Mouse (Mus musculus) intestine, embryonic 14.5 days (tissue): ENCODE data around the gene Sipa1. TPM values are rescaled to one million over a fixed set of nuclear protein-coding genes. Genes with fewer than 3 reads are reported as not detected.

Experiments
- ATAC-seq: fragments of 200-750 bp; cut with Nextera tagmentation; replicated peaks from 2 replicates; pipeline ENCODE4 v1.8.0; 2017; ENCODE audit warnings: low read depth, moderate number of reproducible peaks, moderate TSS enrichment, moderate library complexity; ENCODE audit not compliant: low FRiP score, low TSS enrichment
- DNase-seq: peaks from one replicate; pipeline ENCODE4 v3.0.0-alpha.2; 2018; ENCODE audit warnings: low spot score
- H3K27ac ChIP-seq: fragments of 300-500 bp; sonication (generic); 2 replicates; pipeline ENCODE4 v1.5.1; 2014; ENCODE audit warnings: low read depth, mild to moderate bottlenecking, control low read depth
- H3K27me3 ChIP-seq: fragments of 300-500 bp; sonication (generic); replicated peaks from 2 replicates; pipeline ENCODE4 v1.6.1; 2014; ENCODE audit warnings: low read length, control low read depth; ENCODE audit not compliant: control insufficient read depth, insufficient read depth
- H3K36me3 ChIP-seq: fragments of 300-500 bp; sonication (generic); 2 replicates; pipeline ENCODE4 v1.6.1; 2014; ENCODE audit warnings: low read length, control low read depth; ENCODE audit not compliant: control insufficient read depth, insufficient read depth
- H3K4me1 ChIP-seq: fragments of 300-500 bp; sonication (generic); replicated peaks from 2 replicates; pipeline ENCODE4 v1.6.1; 2014; ENCODE audit warnings: low read length, control low read depth, mixed read lengths; ENCODE audit not compliant: control insufficient read depth, insufficient read depth
- H3K4me2 ChIP-seq: fragments of 300-500 bp; sonication (generic); 2 replicates; pipeline ENCODE4 v1.6.1; 2014; ENCODE audit warnings: low read length
- H3K4me3 ChIP-seq: fragments of 300-500 bp; sonication (generic); 2 replicates; pipeline ENCODE4 v1.5.1; 2014; ENCODE audit warnings: low read depth, low read length, control low read depth, mixed read lengths
- H3K9ac ChIP-seq: fragments of 300-500 bp; sonication (generic); 2 replicates; pipeline ENCODE4 v1.6.1; 2014; ENCODE audit warnings: mild to moderate bottlenecking, low read length
- H3K9me3 ChIP-seq: fragments of 300-500 bp; sonication (generic); 2 replicates; pipeline ENCODE4 v1.6.1; 2016; ENCODE audit warnings: low read length, control low read depth; ENCODE audit not compliant: control insufficient read depth
- WGBS: fragments of 180-500 bp; shearing (Covaris S2); extraction: QIAGEN DNeasy Blood & Tissue Kit; methylation state at CpG from one replicate; pipeline ENCODE4 v1.1.7; 2014; 5-methylcytosine and 5-hydroxymethylcytosine counted together
- polyA plus RNA-seq: library from polyadenylated mRNA; unstranded; fragments of >200 nt; fragmentation: Nextera tagmentation; extraction: Ambion mirVana; gene quantifications from 2 replicates; pipeline ENCODE4 v1.2.1, GENCODE M21; 2014

Gene Sipa1
- polyA plus RNA-seq, result 18.0 and 21.7 TPM in 2 replicates

DNA sequence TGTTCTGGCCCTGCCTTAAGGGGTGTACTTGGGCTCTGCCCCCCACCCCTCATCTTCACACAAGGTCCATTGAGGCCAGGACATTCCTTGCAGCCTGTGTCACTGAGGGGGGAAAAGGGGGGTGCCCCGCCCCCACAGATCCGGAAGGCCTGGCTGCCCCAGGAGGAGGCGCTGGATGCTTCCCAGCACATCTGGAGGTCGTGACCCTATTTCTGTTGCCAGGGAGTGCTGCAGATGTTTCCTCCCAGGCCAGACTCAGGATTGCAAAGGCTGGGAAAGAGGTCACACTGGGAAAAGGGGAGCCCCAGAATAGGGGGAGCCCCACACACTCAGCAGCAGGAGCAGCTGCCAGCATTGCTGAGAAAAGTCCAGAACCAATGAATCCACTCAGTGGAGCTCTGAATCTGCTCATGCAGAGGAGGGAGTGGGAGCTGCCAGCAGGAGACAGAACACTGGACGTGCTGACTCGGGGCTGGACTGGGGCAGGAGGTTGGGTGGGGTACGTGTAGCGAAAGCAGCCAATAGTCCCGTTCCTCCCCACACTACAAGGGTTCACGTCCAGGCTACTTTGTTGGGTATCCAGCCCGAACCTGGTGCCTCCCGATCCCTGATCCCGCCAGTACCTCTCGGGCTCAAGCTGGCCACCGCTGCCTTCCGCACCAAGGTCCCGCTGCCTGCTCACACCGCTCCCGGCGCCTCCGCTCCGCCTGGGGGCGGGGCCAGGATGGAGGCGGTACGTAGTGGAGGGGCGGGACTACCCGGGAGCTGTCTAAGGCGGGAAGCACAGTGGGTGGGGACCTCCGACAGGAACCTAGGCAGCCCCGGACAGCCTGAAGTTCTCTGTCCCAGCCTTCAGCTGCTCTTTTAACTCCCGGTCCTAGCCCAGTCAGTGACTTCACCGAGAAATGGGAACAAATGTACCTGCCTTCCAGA is at the start of gene Sipa1:
Gene Sipa1 (minus strand): TSS at position 727 of the 933 bp plus-strand sequence.
- Histone ChIP-seq H3K27me3 (no peaks in the 10 kb centered on the region), H3K9ac (peak within 1 kb of the TSS; percentile 46), H3K27ac (peak within 1 kb of the TSS; percentile 76), H3K4me1 (peaks cover 15% of the 10 kb centered on the region), H3K4me3 (peak within 1 kb of the TSS; percentile 56), H3K36me3 (peaks cover 53% of the 10 kb centered on the region), H3K9me3 (no peaks in the 10 kb centered on the region), H3K4me2 (peak within 1 kb of the TSS; percentile 60)
- ATAC-seq, result peak; percentile 91
- DNase-seq, result peak; percentile 95
- 2% methylated on average over 28 of the region's 32 CpGs for WGBS

DNA sequence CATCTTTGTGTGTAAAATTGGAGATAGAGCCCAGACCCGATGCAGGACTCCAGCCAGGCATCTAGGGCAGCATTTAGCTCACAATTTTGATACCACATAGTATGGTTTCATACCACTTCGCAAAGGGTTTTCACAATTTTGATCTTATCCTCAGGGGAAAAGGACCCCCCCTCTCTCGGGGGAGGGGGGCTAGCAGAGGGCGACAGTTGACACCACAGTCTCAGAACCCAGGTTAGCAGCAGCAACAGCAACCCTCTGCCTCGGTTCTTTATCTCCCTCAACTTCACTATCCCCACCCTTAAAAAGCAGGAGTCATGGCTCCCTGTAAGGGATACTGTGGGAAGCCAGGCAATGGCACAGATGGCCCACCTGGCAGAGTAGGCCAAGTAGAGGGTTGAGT is 49.7 kb upstream of the Sipa1 start:
- 81% methylated on average over 5 of the region's 5 CpGs for WGBS
- Histone ChIP-seq H3K4me3 (no peak overlapping the region), H3K27me3 (no peaks in the 10 kb centered on the region), H3K27ac (peak overlapping the region; percentile 36; the same call in 1 of the 2 replicates), H3K9me3 (no peaks in the 10 kb centered on the region), H3K9ac (no peak overlapping the region), H3K4me2 (no peak overlapping the region), H3K4me1 (peaks cover 19% of the 10 kb centered on the region), H3K36me3 (peaks cover 55% of the 10 kb centered on the region)
- DNase-seq, result no peak
- ATAC-seq, result no peak

DNA sequence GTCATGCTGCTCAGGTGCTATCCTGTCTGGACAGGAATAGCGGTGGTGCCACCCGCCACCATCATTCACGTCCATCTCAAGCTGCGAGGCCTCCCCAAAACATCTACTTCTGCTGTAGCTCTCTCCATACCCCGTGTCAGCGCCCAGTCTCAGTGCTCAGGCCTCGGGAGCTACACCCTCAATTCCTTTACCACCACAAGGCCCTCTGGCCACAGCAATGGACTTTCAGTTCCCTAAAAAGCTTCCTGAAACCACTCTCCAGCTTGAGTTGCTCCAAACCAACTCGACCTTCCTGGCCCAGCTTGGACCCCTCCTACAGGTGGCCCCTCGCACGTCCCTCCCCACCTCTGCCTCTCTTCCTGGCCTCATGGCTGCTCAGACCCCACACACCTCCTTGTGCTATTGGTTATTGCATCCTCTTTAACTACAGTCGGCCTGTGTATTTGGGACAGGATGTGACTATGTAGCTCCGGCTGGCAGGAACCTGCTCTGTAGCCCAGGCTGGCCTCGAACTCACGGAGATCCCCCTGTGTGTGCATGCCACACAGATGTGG is 48.5 kb upstream of the Sipa1 start:
- no peak for DNase-seq

DNA sequence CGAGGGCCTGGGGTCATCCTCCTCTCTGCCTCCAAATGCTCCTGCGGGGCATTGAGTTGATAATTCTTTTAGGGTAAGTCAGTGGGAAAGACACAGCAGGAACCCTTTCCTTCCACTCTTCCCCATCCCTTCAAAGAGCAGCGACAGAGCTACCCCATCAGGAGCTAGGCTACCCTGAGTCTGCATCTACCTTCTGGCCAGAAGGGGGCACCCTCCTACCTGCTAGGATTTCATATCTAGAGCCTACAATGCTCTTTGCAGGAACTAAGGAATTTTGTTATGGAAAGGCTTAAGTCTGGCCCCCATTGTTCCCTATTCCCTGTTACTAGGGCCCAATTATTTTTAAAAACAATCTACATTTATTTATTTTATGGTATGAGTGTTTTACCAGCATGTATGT is 47.7 kb upstream of the Sipa1 start:
- no peaks in the 10 kb centered on the region for H3K9me3 ChIP-seq
- H3K4me3 ChIP-seq, result no peak overlapping the region
- H3K4me1 ChIP-seq, result peaks cover 17% of the 10 kb centered on the region
- no peak for ATAC-seq
- 21% methylated on average over 3 of the region's 3 CpGs for WGBS
- no peak overlapping the region for H3K9ac ChIP-seq
- no peaks in the 10 kb centered on the region for H3K27me3 ChIP-seq
- DNase-seq, result peak; percentile 72
- peaks cover 65% of the 10 kb centered on the region for H3K36me3 ChIP-seq
- H3K4me2 ChIP-seq, result no peak overlapping the region
- H3K27ac ChIP-seq, result no peak overlapping the region

More for the DNA sequence above, 48.5 kb upstream of the Sipa1 start:
- no peaks in the 10 kb centered on the region for H3K27me3 ChIP-seq
- H3K9me3 ChIP-seq, result no peaks in the 10 kb centered on the region
- ATAC-seq, result no peak
- H3K4me3 ChIP-seq, result no peak overlapping the region
- H3K9ac ChIP-seq, result no peak overlapping the region
- peaks cover 65% of the 10 kb centered on the region for H3K36me3 ChIP-seq
- no peak overlapping the region for H3K27ac ChIP-seq
- no peak overlapping the region for H3K4me2 ChIP-seq
- peaks cover 19% of the 10 kb centered on the region for H3K4me1 ChIP-seq
- 90% methylated on average over 14 of the region's 14 CpGs for WGBS

DNA sequence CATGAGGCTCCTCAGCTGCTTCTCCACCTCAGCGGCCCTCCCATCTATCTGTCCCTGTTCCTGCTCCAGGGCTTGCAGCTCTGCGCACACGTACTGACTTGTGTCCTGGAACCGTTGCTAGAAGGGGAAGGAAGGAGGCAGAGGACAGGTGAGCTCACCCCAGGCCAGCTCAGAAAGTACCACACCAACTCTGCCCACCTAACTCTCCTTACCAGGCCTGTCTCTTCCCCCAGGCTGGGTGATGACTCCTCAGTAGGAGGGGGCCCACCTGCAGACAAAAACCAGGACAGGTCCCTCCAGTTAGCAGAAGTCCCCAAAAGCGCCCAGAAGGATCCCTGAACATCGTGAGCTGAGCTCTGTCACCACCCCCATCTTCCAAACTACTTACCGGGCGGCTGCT is 47.1 kb upstream of the Sipa1 start:
- no peak for ATAC-seq
- Histone ChIP-seq H3K4me1 (peaks cover 17% of the 10 kb centered on the region), H3K4me2 (no peak overlapping the region), H3K27ac (no peak overlapping the region), H3K9ac (no peak overlapping the region), H3K9me3 (no peaks in the 10 kb centered on the region), H3K27me3 (no peaks in the 10 kb centered on the region), H3K4me3 (no peak overlapping the region), H3K36me3 (peaks cover 64% of the 10 kb centered on the region)
- no peak for DNase-seq
- 94% methylated on average over 8 of the region's 8 CpGs for WGBS

DNA sequence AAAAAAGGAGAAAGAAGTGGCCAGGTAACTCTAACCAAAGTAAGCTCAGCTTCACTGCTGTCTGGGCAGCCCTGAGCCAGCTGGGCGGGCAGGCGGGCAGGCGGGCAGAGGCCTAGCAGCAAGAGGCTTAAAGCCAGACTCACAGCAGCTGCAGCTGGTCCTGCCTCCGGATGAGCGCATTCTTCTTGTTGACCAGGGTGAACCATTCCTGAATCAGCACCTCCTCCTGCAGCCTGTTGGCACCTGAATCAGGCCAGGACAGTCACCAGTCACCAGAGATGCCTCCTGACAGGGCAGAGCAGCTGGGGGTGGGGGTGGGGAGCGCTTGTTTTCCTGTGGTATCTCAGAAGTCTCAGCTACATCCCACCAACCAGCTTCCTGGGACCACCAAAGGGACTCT is 46.6 kb upstream of the Sipa1 start:
- no peak for DNase-seq
- Histone ChIP-seq H3K9ac (no peak overlapping the region), H3K36me3 (peaks cover 59% of the 10 kb centered on the region), H3K4me3 (no peak overlapping the region), H3K9me3 (no peaks in the 10 kb centered on the region), H3K4me1 (peaks cover 19% of the 10 kb centered on the region), H3K27me3 (no peaks in the 10 kb centered on the region), H3K4me2 (no peak overlapping the region), H3K27ac (no peak overlapping the region)
- no peak for ATAC-seq
- WGBS, result 92% methylated on average over 6 of the region's 6 CpGs

DNA sequence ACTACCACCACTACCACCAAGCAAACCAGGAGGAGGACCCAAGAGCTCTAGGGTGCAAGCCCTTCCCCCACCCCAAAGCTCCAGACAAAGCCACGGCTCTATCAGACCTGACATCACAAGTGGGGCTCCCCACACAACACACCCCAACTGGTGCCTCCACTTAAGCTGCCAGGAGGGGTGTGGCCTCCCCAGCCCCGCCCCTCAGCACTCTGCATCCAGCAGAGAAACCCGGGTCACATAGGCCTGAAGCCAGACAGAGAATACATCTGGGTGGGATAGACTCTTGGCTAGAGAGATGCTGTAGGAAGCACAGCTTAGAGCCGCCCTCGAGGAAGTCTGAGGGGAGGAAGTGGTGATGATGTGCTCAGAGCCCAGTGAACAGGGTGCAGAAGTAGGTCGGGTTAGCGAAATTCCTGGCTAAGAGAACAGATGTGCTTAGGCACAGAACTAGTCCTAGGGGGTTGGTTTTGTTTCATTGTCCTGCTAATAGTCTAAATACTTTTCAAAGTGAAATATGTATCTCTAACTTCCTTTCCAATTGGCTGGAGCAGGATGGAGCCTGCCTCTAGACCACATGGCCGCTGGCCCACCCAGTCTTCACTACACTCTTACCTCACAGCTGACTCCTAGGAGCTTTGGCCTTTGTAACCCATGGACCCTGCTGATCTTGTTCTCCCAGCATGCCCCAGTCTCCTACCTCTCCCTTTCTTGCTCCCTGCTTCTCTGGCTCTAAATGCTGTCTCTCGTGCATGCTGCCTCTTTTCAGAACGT is 41.5 kb upstream of the Sipa1 start:
- H3K4me2 ChIP-seq, result no peak overlapping the region; the same call in 1 of the 2 replicates
- DNase-seq (peak; percentile 75), ATAC-seq (peak; percentile 63)
- peak overlapping the region; percentile 16; the same call in 1 of the 2 replicates for H3K9ac ChIP-seq
- no peak overlapping the region for H3K4me3 ChIP-seq
- no peaks in the 10 kb centered on the region for H3K27me3 ChIP-seq
- peaks cover 59% of the 10 kb centered on the region for H3K36me3 ChIP-seq
- H3K4me1 ChIP-seq, result peaks cover 15% of the 10 kb centered on the region
- WGBS, result 34% methylated on average over 10 of the region's 10 CpGs
- peak overlapping the region; percentile 84 for H3K27ac ChIP-seq
- H3K9me3 ChIP-seq, result no peaks in the 10 kb centered on the region

DNA sequence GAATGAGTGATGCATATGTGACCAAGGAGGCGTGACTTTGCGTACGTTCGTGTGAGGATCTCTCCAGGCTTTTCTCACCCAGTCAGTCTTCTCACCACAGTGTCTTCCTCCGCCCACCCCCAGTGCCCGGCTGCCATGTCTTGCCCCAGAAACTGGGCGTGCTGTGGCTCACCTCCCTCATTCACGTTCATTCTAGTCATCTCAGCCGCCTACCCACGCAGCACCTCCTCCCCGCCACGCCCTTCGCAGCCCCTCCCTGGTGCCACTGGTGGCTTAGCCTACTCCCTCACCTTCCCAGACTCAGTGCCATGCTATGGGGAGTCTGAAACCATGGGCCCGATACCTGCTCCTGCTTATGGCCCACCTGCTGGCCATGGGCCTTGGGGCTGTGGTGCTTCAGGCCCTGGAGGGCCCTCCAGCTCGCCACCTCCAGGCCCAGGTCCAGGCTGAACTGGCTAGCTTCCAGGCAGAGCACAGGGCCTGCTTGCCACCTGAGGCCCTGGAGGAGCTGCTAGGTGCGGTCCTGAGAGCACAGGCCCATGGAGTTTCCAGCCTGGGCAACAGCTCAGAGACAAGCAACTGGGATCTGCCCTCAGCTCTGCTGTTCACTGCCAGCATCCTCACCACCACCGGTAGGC is 40.8 kb upstream of the Sipa1 start, which contains the start of gene Kcnk7:
Gene Kcnk7 (plus strand): TSS at position 205 of the 638 bp plus-strand sequence.
- peak within 1 kb of the TSS; percentile 16; the same call in 1 of the 2 replicates for H3K9ac ChIP-seq
- no peaks in the 10 kb centered on the region for H3K27me3 ChIP-seq
- H3K4me3 ChIP-seq, result no peak within 1 kb of the TSS
- ATAC-seq (peak; percentile 16; the same call in 1 of the 2 replicates), DNase-seq (no peak)
- H3K36me3 ChIP-seq, result peaks cover 60% of the 10 kb centered on the region
- H3K27ac ChIP-seq, result peak within 1 kb of the TSS; percentile 84
- no peak within 1 kb of the TSS; the same call in 1 of the 2 replicates for H3K4me2 ChIP-seq
- 70% methylated on average over 17 of the region's 17 CpGs for WGBS
- H3K4me1 ChIP-seq, result peaks cover 15% of the 10 kb centered on the region
- H3K9me3 ChIP-seq, result no peaks in the 10 kb centered on the region
